Mouse (Mus musculus): ENCODE measurements around the gene Agbl4. TPM values are rescaled to one million over a fixed set of nuclear protein-coding genes. Genes with fewer than 3 reads are reported as not detected.

Agbl4 gene
- polyA plus RNA-seq (2012; fragmentation: generic; extraction: Trizol): under 1 TPM in 1 of 2 experiments, not detected in 1; 0.09 TPM

DNA sequence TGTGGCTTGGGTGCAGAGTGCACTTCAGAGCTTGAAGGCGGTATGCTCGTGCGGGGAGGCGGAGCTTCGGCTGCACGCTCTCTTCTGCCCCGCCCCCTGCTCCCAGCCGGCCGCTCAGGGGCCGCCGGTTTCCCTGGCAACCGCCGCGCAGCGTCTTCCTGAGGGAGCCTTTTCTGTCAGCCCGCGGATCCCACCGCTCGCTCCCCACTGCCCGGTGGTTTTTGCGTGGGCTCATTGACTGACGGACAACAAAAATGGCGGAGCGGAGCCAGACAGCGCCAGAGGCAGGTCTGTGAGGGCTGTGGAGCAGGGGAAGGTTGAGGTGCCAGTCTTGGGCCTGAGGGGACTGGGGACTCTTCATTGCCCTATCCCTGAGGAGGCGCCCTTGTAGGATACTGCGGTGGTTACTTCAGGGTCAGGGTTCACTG lies at the start of gene Agbl4:
Agbl4 (plus strand) TSS at position 44 of the 428 bp plus-strand sequence.

DNA sequence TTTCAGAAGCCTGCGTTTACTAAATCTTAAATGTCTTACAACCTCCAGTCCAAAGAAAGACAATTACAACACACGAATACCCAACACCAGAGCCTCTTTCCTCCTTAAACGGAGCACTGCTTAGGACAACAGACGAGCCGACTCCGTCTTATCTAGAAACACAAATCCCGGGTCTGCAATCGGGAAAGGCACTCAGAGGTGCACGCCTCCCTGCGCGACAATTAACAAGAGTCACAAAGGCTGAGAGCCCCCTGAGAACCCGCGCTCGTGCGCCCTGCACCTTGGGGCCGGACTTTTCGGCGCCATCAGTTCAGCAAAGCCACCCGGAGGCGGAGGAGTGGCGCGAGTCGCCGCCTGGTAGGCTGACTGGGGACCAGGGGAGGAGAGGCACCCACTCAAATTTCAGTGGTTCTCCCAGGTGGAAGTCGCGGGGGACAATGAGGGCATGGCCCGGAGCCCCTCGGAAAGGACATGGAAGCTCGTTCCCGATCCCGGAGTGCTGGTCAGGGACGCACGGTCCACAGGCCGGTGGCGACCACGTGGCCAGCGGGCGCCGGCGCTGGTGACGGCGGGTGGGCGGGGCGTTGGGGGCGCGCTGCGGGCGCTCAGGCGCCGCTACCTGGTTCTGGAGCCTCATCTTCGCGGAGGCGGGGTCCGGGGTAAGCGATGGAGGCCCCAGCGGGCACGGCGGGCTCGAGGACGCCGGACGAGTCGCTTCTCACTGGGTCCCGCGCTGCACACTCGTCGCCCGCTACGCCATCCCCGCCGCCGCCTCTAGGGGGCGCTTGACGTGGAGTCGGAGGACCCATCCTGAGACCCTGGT lies 46.1 kb upstream of the Agbl4 start, which contains the start of gene Elavl4:
Elavl4 (minus strand) TSS at position 732 of the 823 bp plus-strand sequence.

DNA sequence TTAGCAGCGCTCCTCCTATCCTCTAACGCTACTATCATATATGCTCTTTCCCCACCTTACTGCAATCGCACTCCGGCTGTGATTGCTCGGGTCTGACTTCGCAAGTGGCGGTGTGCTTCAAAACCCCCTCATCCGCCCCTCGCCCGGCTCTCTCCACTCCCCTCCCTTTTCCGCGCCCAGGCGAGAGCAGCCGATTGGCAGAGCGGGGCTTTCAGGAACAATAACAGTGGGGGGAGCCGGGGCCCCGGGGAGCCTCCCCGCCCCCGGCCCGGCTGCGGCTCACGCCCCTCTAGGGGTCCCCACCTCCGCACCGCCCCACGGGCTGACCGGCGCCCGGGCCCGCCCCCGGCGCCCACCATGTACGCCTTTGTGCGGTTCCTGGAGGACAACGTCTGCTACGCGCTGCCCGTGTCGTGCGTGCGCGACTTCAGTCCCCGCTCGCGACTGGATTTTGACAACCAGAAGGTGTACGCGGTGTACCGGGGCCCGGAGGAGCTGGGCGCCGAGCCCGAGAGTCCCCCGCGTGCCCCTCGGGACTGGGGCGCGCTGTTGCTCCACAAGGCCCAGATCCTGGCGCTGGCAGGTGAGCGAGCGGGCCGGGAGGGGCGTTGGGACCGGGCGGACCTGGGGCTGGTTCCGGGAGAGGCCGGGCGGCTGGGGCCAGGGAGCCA lies 1017.5 kb downstream of the Agbl4 start, which contains the start of gene Bend5:
Bend5 (plus strand) TSS at position 189 of the 671 bp plus-strand sequence.

Other genes with a start within 250 kb of the Agbl4 start
- gene Elavl4, start 45.8 kb upstream of the Agbl4 start, polyA plus RNA-seq (2012; fragmentation: generic; extraction: Trizol): not detected

All from C3H10T1/2 (cell line).